Mouse (Mus musculus) liver, embryonic 14.5 days (tissue): ENCODE results near the gene Ltc4s.

ENCODE experiments used
- CTCF ChIP-seq: IDR thresholded peaks from 2 replicates; pipeline ENCODE4 v1.5.1; 2016; ENCODE audit warnings: antibody characterized with exemption, low read depth, control low read depth
- EP300 ChIP-seq: IDR thresholded peaks from 2 replicates; pipeline ENCODE4 v1.6.1; 2016; ENCODE audit warnings: antibody characterized with exemption, low read depth

- TF ChIP-seq EP300: no peak
- TF ChIP-seq CTCF: peak; percentile 78
Measured at GRCm38 (mm10) chr11:50231411-50231810, 7.0 kb downstream of the Ltc4s start.
